ENCODE assay signal across 8 mouse cellular contexts in genomic region chr3:89215853-89216252, GRCm38 (mm10). TPM values are rescaled to one million over a fixed set of nuclear protein-coding genes. Genes with fewer than 3 reads are reported as not detected.
DNase-seq lines count a peak whose midpoint lies in the region; ATAC-seq lines count a peak whose summit lies in the region.

No protein-coding gene starts in this region.

- no peaks in the 10 kb centered on the region for H3K27me3 ChIP-seq in embryonic facial prominence, embryonic 10.5 days (replicated peaks; ENCODE audit: low read depth, poor library complexity, severe bottlenecking)
- no peaks in the 10 kb centered on the region for H3K27me3 ChIP-seq in limb, embryonic 11.5 days (ENCODE audit: control insufficient read depth, insufficient read depth, low read length)
- H3K27me3 ChIP-seq in midbrain, embryonic 14.5 days (ENCODE audit: control insufficient read depth, insufficient read depth, low read length): no peaks in the 10 kb centered on the region

- H3K9me3 ChIP-seq in embryonic facial prominence, embryonic 10.5 days: no peaks in the 10 kb centered on the region
- H3K9me3 ChIP-seq in limb, embryonic 11.5 days (ENCODE audit: control insufficient read depth, low read length): no peaks in the 10 kb centered on the region
- no peaks in the 10 kb centered on the region for H3K9me3 ChIP-seq in midbrain, embryonic 14.5 days (ENCODE audit: control insufficient read depth, low read length)

- H3K4me1 ChIP-seq in embryonic facial prominence, embryonic 10.5 days: peaks cover 52% of the 10 kb centered on the region
- peaks cover 7% of the 10 kb centered on the region for H3K4me1 ChIP-seq in limb, embryonic 11.5 days (ENCODE audit: control insufficient read depth, insufficient read depth, low read length)
- peaks cover 30% of the 10 kb centered on the region for H3K4me1 ChIP-seq in midbrain, embryonic 14.5 days (ENCODE audit: control insufficient read depth, insufficient read depth, low read length)

- peak overlapping the region; percentile 69 for H3K9ac ChIP-seq in limb, embryonic 11.5 days (ENCODE audit: low read length)
- H3K9ac ChIP-seq in midbrain, embryonic 14.5 days (replicated peaks; ENCODE audit: low read length): peak overlapping the region; percentile 73

- WGBS in embryonic facial prominence, embryonic 10.5 days: under 1% methylated on average over 6 of the region's 6 CpGs
- WGBS in limb, embryonic 11.5 days: 0% methylated on average over 6 of the region's 6 CpGs
- 1% methylated on average over 6 of the region's 6 CpGs for WGBS in midbrain, embryonic 14.5 days

- H3K4me2 ChIP-seq in limb, embryonic 11.5 days (ENCODE audit: low read depth, severe bottlenecking): peak overlapping the region; percentile 75
- H3K4me2 ChIP-seq in midbrain, embryonic 14.5 days (ENCODE audit: low read length): peak overlapping the region; percentile 83

- H3K27ac ChIP-seq in embryonic facial prominence, embryonic 10.5 days (replicated peaks): peak overlapping the region; percentile 92
- H3K27ac ChIP-seq in limb, embryonic 11.5 days (replicated peaks; ENCODE audit: low read depth, low read length): no peak overlapping the region
- peak overlapping the region; percentile 98 for H3K27ac ChIP-seq in midbrain, embryonic 14.5 days (replicated peaks; ENCODE audit: low read depth, low read length)

- ATAC-seq in limb, embryonic 11.5 days (ENCODE audit: insufficient number of reproducible peaks, low FRiP score, low TSS enrichment, low read depth): 0 out of 2 replicates have a peak, but pooled peaks have one; percentile 28
- ATAC-seq in midbrain, embryonic 14.5 days (ENCODE audit: low FRiP score, low TSS enrichment): peak; percentile 32

- peak overlapping the region; percentile 73 for H3K4me3 ChIP-seq in embryonic facial prominence, embryonic 10.5 days
- H3K4me3 ChIP-seq in limb, embryonic 11.5 days (ENCODE audit: low read depth, low read length): peak overlapping the region; percentile 73
- H3K4me3 ChIP-seq in midbrain, embryonic 14.5 days (replicated peaks; ENCODE audit: low read depth, low read length): peak overlapping the region; percentile 70

- peaks cover 37% of the 10 kb centered on the region for H3K36me3 ChIP-seq in embryonic facial prominence, embryonic 10.5 days (replicated peaks)
- H3K36me3 ChIP-seq in limb, embryonic 11.5 days (ENCODE audit: control insufficient read depth, insufficient read depth, low read length): no peaks in the 10 kb centered on the region; the same call in 1 of the 2 replicates
- peaks cover 5% of the 10 kb centered on the region; the same call in 1 of the 2 replicates for H3K36me3 ChIP-seq in midbrain, embryonic 14.5 days (ENCODE audit: control insufficient read depth, insufficient read depth, low read length)

- DNase-seq in 3T3-L1 (ENCODE audit: low read depth, low spot score): peak; percentile 98
- DNase-seq in adrenal gland, postnatal 14 days: peak; percentile 87
- peak; percentile 89 for DNase-seq in embryonic facial prominence, embryonic 10.5 days (ENCODE audit: low spot score)
- DNase-seq in heart, adult 11 months: peak; percentile 98
- DNase-seq in kidney, adult 11 months: peak; percentile 78
- DNase-seq in limb, embryonic 11.5 days (ENCODE audit: low spot score): peak; percentile 93
- DNase-seq in midbrain, embryonic 14.5 days: peak; percentile 96
- DNase-seq in spleen, adult 12 weeks (ENCODE audit: low spot score): peak; percentile 73

RNA-seq across cellular contexts. Expression of gene Thbs3, which starts 0.9 kb away (rescaled TPM):
- 9.0 and 12.7 TPM in 2 replicates for total RNA-seq in adrenal gland, postnatal 14 days (2021)
- 42.0 and 43.3 TPM in 2 replicates for polyA plus RNA-seq in embryonic facial prominence, embryonic 10.5 days (2016; fragmentation: Nextera tagmentation; extraction: Ambion mirVana)
- 21.0 and 21.6 TPM in 2 replicates for polyA plus RNA-seq in limb, embryonic 11.5 days (2014; fragmentation: Nextera tagmentation; extraction: Ambion mirVana)
- 46.0 and 47.6 TPM in 2 replicates for polyA plus RNA-seq in midbrain, embryonic 14.5 days (2014; fragmentation: Nextera tagmentation; extraction: Ambion mirVana)

RNA-seq across cellular contexts. Expression of gene Mtx1, which starts 11.0 kb away (rescaled TPM):
- total RNA-seq in adrenal gland, postnatal 14 days (2021): 152 and 162 TPM in 2 replicates
- polyA plus RNA-seq in embryonic facial prominence, embryonic 10.5 days (2016; fragmentation: Nextera tagmentation; extraction: Ambion mirVana): 248 and 258 TPM in 2 replicates
- 213 and 231 TPM in 2 replicates for polyA plus RNA-seq in limb, embryonic 11.5 days (2014; fragmentation: Nextera tagmentation; extraction: Ambion mirVana)
- 144 and 151 TPM in 2 replicates for polyA plus RNA-seq in midbrain, embryonic 14.5 days (2014; fragmentation: Nextera tagmentation; extraction: Ambion mirVana)

RNA-seq across cellular contexts. Expression of gene Muc1, which starts 13.0 kb away (rescaled TPM):
- total RNA-seq in adrenal gland, postnatal 14 days (2021): 0.64 and 1.3 TPM in 2 replicates
- polyA plus RNA-seq in embryonic facial prominence, embryonic 10.5 days (2016; fragmentation: Nextera tagmentation; extraction: Ambion mirVana): 0.15 and 0.81 TPM in 2 replicates
- 0.68 TPM in 1 of 2 replicates, not detected in the other for polyA plus RNA-seq in limb, embryonic 11.5 days (2014; fragmentation: Nextera tagmentation; extraction: Ambion mirVana)
- polyA plus RNA-seq in midbrain, embryonic 14.5 days (2014; fragmentation: Nextera tagmentation; extraction: Ambion mirVana): 2.1 and 2.4 TPM in 2 replicates

RNA-seq across cellular contexts. Expression of gene Gba, which starts 13.1 kb away (rescaled TPM):
- total RNA-seq in adrenal gland, postnatal 14 days (2021): 52.4 and 57.5 TPM in 2 replicates
- 33.8 and 33.9 TPM in 2 replicates for polyA plus RNA-seq in embryonic facial prominence, embryonic 10.5 days (2016; fragmentation: Nextera tagmentation; extraction: Ambion mirVana)
- polyA plus RNA-seq in limb, embryonic 11.5 days (2014; fragmentation: Nextera tagmentation; extraction: Ambion mirVana): 30.7 and 33.1 TPM in 2 replicates
- polyA plus RNA-seq in midbrain, embryonic 14.5 days (2014; fragmentation: Nextera tagmentation; extraction: Ambion mirVana): 42.0 and 47.8 TPM in 2 replicates

RNA-seq across cellular contexts. Expression of gene Krtcap2, which starts 29.9 kb away (rescaled TPM):
- total RNA-seq in adrenal gland, postnatal 14 days (2021): 95.0 and 110 TPM in 2 replicates
- polyA plus RNA-seq in embryonic facial prominence, embryonic 10.5 days (2016; fragmentation: Nextera tagmentation; extraction: Ambion mirVana): 244 and 262 TPM in 2 replicates
- 272 and 295 TPM in 2 replicates for polyA plus RNA-seq in limb, embryonic 11.5 days (2014; fragmentation: Nextera tagmentation; extraction: Ambion mirVana)
- polyA plus RNA-seq in midbrain, embryonic 14.5 days (2014; fragmentation: Nextera tagmentation; extraction: Ambion mirVana): 199 and 237 TPM in 2 replicates
